Mouse (Mus musculus): Measurements from ENCODE around the gene Slc8a1. TPM values are rescaled to one million over a fixed set of nuclear protein-coding genes. Genes with fewer than 3 reads are reported as not detected.

Slc8a1 gene
- total RNA-seq, 4 experiments from 2014 or later: 512 to 596 (median 555) TPM

GRCm38 (mm10) chr17:81669062-81669815, 68.9 kb downstream of the Slc8a1 start:
- DNase-seq (ENCODE audit: low spot score): peak; percentile 48

GRCm38 (mm10) chr17:81668466-81668865, 69.7 kb downstream of the Slc8a1 start:
- DNase-seq (ENCODE audit: low spot score): no peak

GRCm38 (mm10) chr17:81667935-81668334, 70.2 kb downstream of the Slc8a1 start:
- no peak for DNase-seq (ENCODE audit: low spot score)

- peak; percentile 44 for DNase-seq (ENCODE audit: low spot score)
These were observed 71.6 kb downstream of the Slc8a1 start for GRCm38 (mm10) chr17:81666551-81666950.

GRCm38 (mm10) chr17:81664916-81665315, 73.3 kb downstream of the Slc8a1 start:
- no peak for DNase-seq (ENCODE audit: low spot score)

DNA sequence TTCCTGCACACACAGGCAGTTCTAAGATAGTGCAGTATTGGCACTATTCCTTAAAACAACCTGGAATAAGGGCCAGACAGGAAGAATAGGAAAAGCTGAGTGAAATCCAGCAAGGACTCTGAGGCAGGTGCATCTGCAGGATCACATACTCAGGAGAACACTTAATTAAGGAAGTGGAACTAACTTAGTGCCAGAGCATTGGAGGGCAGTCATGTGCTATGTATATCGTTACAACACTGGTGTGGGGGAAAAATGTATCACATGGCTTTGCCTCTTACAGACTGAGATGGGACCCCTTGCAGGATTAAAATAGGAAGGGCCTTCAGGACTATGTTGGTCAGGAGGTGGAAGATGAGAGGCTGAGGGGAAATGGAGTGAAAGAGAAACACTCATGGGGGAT, 80.3 kb downstream of the Slc8a1 start:
- DNase-seq (ENCODE audit: low spot score): no peak

- no peak for DNase-seq (ENCODE audit: low spot score)
These were observed 83.6 kb downstream of the Slc8a1 start for GRCm38 (mm10) chr17:81654548-81654947.

GRCm38 (mm10) chr17:81652958-81653357, 85.2 kb downstream of the Slc8a1 start:
- no peak for DNase-seq (ENCODE audit: low spot score)

GRCm38 (mm10) chr17:81636822-81637221, 101.4 kb downstream of the Slc8a1 start:
- peak; percentile 24 for DNase-seq (ENCODE audit: low spot score)

GRCm38 (mm10) chr17:81630471-81630870, 107.7 kb downstream of the Slc8a1 start:
- DNase-seq (ENCODE audit: low spot score): no peak

GRCm38 (mm10) chr17:81621188-81621644, 117.0 kb downstream of the Slc8a1 start:
- DNase-seq (ENCODE audit: low spot score): no peak

- no peak for DNase-seq (ENCODE audit: low spot score)
These were observed 119.7 kb downstream of the Slc8a1 start for GRCm38 (mm10) chr17:81618461-81618860.

- DNase-seq (ENCODE audit: low spot score): no peak
These were observed 121.9 kb downstream of the Slc8a1 start for GRCm38 (mm10) chr17:81616326-81616725.

- DNase-seq (ENCODE audit: low spot score): no peak
These were observed 122.8 kb downstream of the Slc8a1 start for GRCm38 (mm10) chr17:81615391-81615790.

- no peak for DNase-seq (ENCODE audit: low spot score)
These were observed 130.7 kb downstream of the Slc8a1 start for GRCm38 (mm10) chr17:81607515-81607914.

DNA sequence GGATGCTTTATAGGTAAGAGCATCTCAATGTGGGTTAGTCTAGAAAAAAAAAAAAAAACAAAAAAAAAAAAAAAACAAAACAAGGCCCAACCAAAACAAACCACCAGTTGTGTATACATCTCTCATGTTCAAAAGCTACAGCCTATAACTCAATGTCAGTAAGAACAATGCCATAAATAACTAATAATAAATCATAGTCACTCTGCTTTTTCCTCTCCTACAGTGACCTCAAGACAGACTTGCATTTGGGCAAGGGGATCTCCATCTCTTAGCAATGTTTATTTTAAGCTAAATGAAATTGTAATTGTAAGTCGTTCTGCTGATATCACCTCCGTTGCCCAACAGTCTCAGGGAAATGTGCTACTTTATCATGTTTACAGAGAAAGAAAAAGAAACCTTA, 132.1 kb downstream of the Slc8a1 start:
- DNase-seq (ENCODE audit: low spot score): no peak

DNA sequence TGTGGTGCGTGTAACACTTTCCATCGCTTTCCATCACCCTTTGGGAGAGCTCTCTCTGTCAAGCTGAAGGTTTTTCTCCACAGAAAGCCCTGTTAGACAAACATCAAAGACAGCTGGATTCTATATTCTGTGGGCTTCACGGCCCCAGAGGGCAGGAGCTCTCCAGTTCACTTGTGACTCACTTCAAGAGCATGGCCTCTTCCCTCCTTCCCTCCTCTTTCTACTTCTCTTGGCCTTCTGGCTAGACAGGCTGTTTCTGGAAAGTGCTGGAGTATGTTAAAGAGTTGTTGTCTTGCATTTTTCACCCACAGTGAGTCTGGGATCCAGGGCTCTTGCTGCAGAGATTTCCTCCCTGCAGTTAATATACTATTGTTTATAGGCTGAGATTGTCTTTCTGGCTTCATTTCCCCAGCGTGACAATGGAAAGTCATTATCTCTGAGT, 132.9 kb downstream of the Slc8a1 start:
- DNase-seq (ENCODE audit: low spot score): no peak

DNA sequence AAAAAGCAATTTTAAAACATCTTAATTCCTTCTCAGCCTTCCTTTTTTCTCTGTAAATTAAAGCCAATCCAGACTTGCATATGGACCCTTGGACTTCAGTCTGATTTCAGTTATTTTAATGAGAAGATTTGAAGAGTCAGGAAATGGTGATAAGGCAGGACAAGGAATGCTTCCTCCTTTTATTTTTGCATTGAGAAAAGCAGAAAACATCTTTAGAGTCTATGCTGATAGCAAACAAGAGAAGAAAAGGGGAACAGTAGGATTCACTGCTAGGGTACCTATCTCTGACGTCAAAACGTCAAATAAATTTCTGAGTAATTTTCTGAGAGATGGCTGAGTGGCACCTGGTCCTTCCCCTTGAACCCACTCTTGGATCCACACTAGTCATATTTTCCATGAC, 139.1 kb downstream of the Slc8a1 start:
- no peak for DNase-seq (ENCODE audit: low spot score)

GRCm38 (mm10) chr17:81589791-81590190, 148.4 kb downstream of the Slc8a1 start:
- no peak for DNase-seq (ENCODE audit: low spot score)

- DNase-seq (ENCODE audit: low spot score): no peak
These were observed 151.4 kb downstream of the Slc8a1 start for GRCm38 (mm10) chr17:81586759-81587158.

- peak; percentile 15 for DNase-seq (ENCODE audit: low spot score)
These were observed 158.3 kb downstream of the Slc8a1 start for GRCm38 (mm10) chr17:81579728-81580425.

GRCm38 (mm10) chr17:81576893-81577292, 161.3 kb downstream of the Slc8a1 start:
- no peak for DNase-seq (ENCODE audit: low spot score)
